ENCODE assay signal across 14 mouse cellular contexts in the genomic region with DNA sequence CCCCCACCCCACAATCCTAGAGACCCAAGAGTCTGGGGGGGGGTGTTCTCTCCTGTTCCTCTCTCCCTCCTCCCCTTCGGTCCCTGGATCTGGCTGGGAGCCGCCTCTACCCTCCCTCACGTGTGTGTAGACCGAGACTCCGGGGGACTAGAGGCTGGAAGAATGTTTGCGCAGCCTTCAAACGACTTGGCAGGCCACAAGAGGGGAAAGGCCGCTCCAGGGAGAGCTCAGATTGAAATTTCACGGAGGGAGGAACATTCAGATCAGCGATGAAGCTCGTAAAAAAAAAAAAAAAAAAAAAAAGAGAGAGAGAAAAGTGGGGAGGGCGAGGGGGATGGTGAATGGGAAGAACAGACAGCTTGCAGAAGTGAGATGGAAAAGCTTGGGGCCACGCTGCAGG. TPM values are rescaled to one million over a fixed set of nuclear protein-coding genes. Genes with fewer than 3 reads are reported as not detected.
DNase-seq lines count a peak whose midpoint lies in the region; ATAC-seq and TF ChIP-seq lines count a peak whose summit lies in the region.
"Had no signal": no experiment of that assay in that cellular context is flagged by ENCODE, and none has a peak within 500 bp of the region (broad histone marks: within the 10 kb centered on the region; RNA-seq: fewer than 3 reads in every experiment).

No protein-coding gene starts in this region.

- peaks cover 44% of the 10 kb centered on the region for H3K4me1 ChIP-seq in forebrain, embryonic 10.5 days
- H3K4me1 ChIP-seq in forebrain, embryonic 12.5 days, result peaks cover 12% of the 10 kb centered on the region
- peaks cover 16% of the 10 kb centered on the region for H3K4me1 ChIP-seq in liver, embryonic 12.5 days
- H3K4me1 ChIP-seq in ES-E14 (ENCODE audit: control insufficient read depth in 2 of 2, insufficient read depth in 2 of 2, low read length in 2 of 2, poor library complexity in 1 of 2), result peaks cover 5 to 18% of the 10 kb centered on the region in 2 experiments
- peaks cover 58% of the 10 kb centered on the region for H3K4me1 ChIP-seq in embryonic facial prominence, embryonic 13.5 days
- H3K4me1 ChIP-seq: liver, embryonic 15.5 days had no signal

- no peak for DNase-seq in forebrain, embryonic 10.5 days (ENCODE audit: extremely low spot score, low spot score)
- DNase-seq in liver, result peak; percentile 9
- DNase-seq in ES-E14 (ENCODE audit: low read depth, low spot score), result no peak
- DNase-seq in right cerebral cortex, postnatal 4 days, result no peak
- no peak for DNase-seq in left cerebral cortex, adult 8-10 months (ENCODE audit: low spot score in 2 of 2)
- DNase-seq: cerebellum, adult 11-12 months; heart, postnatal 10 days; kidney, adult 18-20 months; right cerebral cortex, postnatal 25 days had no signal

- H3K27ac ChIP-seq in forebrain, embryonic 10.5 days, result no peak overlapping the region
- H3K27ac ChIP-seq in forebrain, embryonic 12.5 days, result no peak overlapping the region
- no peak overlapping the region for H3K27ac ChIP-seq in liver, embryonic 12.5 days
- H3K27ac ChIP-seq in ES-E14 (ENCODE audit: insufficient read depth, low read depth, low read length, poor library complexity, severe bottlenecking), result no peak overlapping the region
- H3K27ac ChIP-seq in embryonic facial prominence, embryonic 13.5 days, result peak overlapping the region; percentile 72
- H3K27ac ChIP-seq: liver, embryonic 15.5 days had no signal

- H3K4me3 ChIP-seq in forebrain, embryonic 10.5 days, result 0 out of 2 replicates have a peak overlapping the region, but pooled peaks have one; percentile 42
- no peak overlapping the region for H3K4me3 ChIP-seq in forebrain, embryonic 12.5 days (replicated peaks)
- H3K4me3 ChIP-seq in liver, embryonic 12.5 days, result no peak overlapping the region
- H3K4me3 ChIP-seq in ES-E14 (ENCODE audit: insufficient read depth in 1 of 2, low read depth in 1 of 2, low read length in 2 of 2, poor library complexity in 1 of 2, severe bottlenecking in 1 of 2), result no peak overlapping the region
- no peak overlapping the region for H3K4me3 ChIP-seq in embryonic facial prominence, embryonic 13.5 days
- H3K4me3 ChIP-seq: liver, embryonic 15.5 days had no signal

- no peaks in the 10 kb centered on the region for H3K9me3 ChIP-seq in forebrain, embryonic 10.5 days
- H3K9me3 ChIP-seq in forebrain, embryonic 12.5 days, result no peaks in the 10 kb centered on the region
- H3K9me3 ChIP-seq in liver, embryonic 12.5 days (replicated peaks), result no peaks in the 10 kb centered on the region
- no peaks in the 10 kb centered on the region for H3K9me3 ChIP-seq in ES-E14 (ENCODE audit: control insufficient read depth, insufficient read depth, low read depth, low read length)
- H3K9me3 ChIP-seq in embryonic facial prominence, embryonic 13.5 days, result no peaks in the 10 kb centered on the region
- H3K9me3 ChIP-seq: liver, embryonic 15.5 days had no signal

- H3K27me3 ChIP-seq in forebrain, embryonic 10.5 days (ENCODE audit: poor library complexity, severe bottlenecking), result peaks cover 98% of the 10 kb centered on the region
- H3K27me3 ChIP-seq in forebrain, embryonic 12.5 days, result peaks cover 71% of the 10 kb centered on the region
- H3K27me3 ChIP-seq in liver, embryonic 12.5 days (replicated peaks), result peaks cover 63% of the 10 kb centered on the region
- peaks cover 43% of the 10 kb centered on the region for H3K27me3 ChIP-seq in embryonic facial prominence, embryonic 13.5 days

- no peaks in the 10 kb centered on the region for H3K36me3 ChIP-seq in forebrain, embryonic 10.5 days (replicated peaks)
- H3K36me3 ChIP-seq in forebrain, embryonic 12.5 days (replicated peaks), result no peaks in the 10 kb centered on the region
- H3K36me3 ChIP-seq in liver, embryonic 12.5 days, result no peaks in the 10 kb centered on the region
- H3K36me3 ChIP-seq in ES-E14 (ENCODE audit: control insufficient read depth, insufficient read depth, low read length, poor library complexity, severe bottlenecking), result no peaks in the 10 kb centered on the region
- H3K36me3 ChIP-seq in embryonic facial prominence, embryonic 13.5 days, result no peaks in the 10 kb centered on the region
- H3K36me3 ChIP-seq: liver, embryonic 15.5 days had no signal

- whole genome bisulfite sequencing in forebrain, embryonic 10.5 days, result 3% methylated on average over 13 of the region's 13 CpGs
- WGBS in forebrain, embryonic 12.5 days, result 3% methylated on average over 13 of the region's 13 CpGs
- WGBS in liver, embryonic 12.5 days (ENCODE audit: insufficient replicate concordance), result 4% methylated on average over 13 of the region's 13 CpGs
- 3% methylated on average over 13 of the region's 13 CpGs for WGBS in embryonic facial prominence, embryonic 13.5 days

- no peak overlapping the region for H3K4me2 ChIP-seq in forebrain, embryonic 12.5 days
- no peak overlapping the region for H3K4me2 ChIP-seq in liver, embryonic 12.5 days
- H3K4me2 ChIP-seq in embryonic facial prominence, embryonic 13.5 days, result peak overlapping the region; percentile 55
- H3K4me2 ChIP-seq: liver, embryonic 15.5 days had no signal

- in situ Hi-C loops in ES-E14 (cut with MboI; ENCODE audit: low sequenced_read_pairs in 2 of 2, unreplicated experiment in 2 of 2), result no loop called here

- no peak overlapping the region for H3K9ac ChIP-seq in forebrain, embryonic 12.5 days
- H3K9ac ChIP-seq in liver, embryonic 12.5 days, result no peak overlapping the region
- H3K9ac ChIP-seq in ES-E14 (ENCODE audit: insufficient read depth, low read depth, low read length, poor library complexity, severe bottlenecking), result no peak overlapping the region
- no peak overlapping the region; the same call in 1 of the 2 replicates for H3K9ac ChIP-seq in embryonic facial prominence, embryonic 13.5 days
- H3K9ac ChIP-seq: liver, embryonic 15.5 days had no signal

- no peak for ATAC-seq in forebrain, embryonic 12.5 days (ENCODE audit: low FRiP score)
- ATAC-seq in liver, embryonic 12.5 days, result no peak
- ATAC-seq in embryonic facial prominence, embryonic 13.5 days (ENCODE audit: insufficient number of reproducible peaks, insufficient read depth, low FRiP score, low TSS enrichment, low read depth), result no peak

TF ChIP-seq in ES-E14, 5 proteins besides CTCF, POLR2A, EP300 and RAD21:
- TF ChIP-seq HCFC1 (IDR thresholded peaks at IDR 0.05; ENCODE audit: borderline replicate concordance, insufficient read depth, low read length) (no peak), MAFK (IDR thresholded peaks at IDR 0.05; ENCODE audit: insufficient read depth, low read depth, low read length) (no peak), ZNF384 (IDR thresholded peaks at IDR 0.05; ENCODE audit: low read depth, low read length) (peak; percentile 83), ZC3H11A (IDR thresholded peaks at IDR 0.05; ENCODE audit: borderline replicate concordance, low read depth, low read length) (no peak)

RNA-seq across cellular contexts. Expression of a gene that starts 44.9 kb away (rescaled TPM):
- 10.6 and 13.9 TPM in 2 replicates for polyA plus RNA-seq in forebrain, embryonic 10.5 days (2016; fragmentation: Nextera tagmentation; extraction: Ambion mirVana)
- polyA plus RNA-seq in forebrain, embryonic 12.5 days (2016; fragmentation: Nextera tagmentation; extraction: Ambion mirVana), result 1.7 and 2.3 TPM in 2 replicates
- polyA plus RNA-seq in liver, embryonic 12.5 days (2016; fragmentation: Nextera tagmentation; extraction: Ambion mirVana), result 9.3 and 10.7 TPM in 2 replicates
- total RNA-seq in ES-E14 (2012; rRNA removed), result 30.5 and 47.9 TPM in 2 replicates
- polyA plus RNA-seq in embryonic facial prominence, embryonic 13.5 days (2015; fragmentation: Nextera tagmentation; extraction: Ambion mirVana), result 63.4 and 67.0 TPM in 2 replicates
- total RNA-seq in left cerebral cortex, adult 8-10 months (2022), result 1 to 10 TPM; 2.2 to 4.8 (median 3.4) TPM
- total RNA-seq: neutrophil, adult 5-6 weeks had no signal
